Mouse (Mus musculus): ENCODE measurements around the gene D630045J12Rik.

The D630045J12Rik gene

DNA sequence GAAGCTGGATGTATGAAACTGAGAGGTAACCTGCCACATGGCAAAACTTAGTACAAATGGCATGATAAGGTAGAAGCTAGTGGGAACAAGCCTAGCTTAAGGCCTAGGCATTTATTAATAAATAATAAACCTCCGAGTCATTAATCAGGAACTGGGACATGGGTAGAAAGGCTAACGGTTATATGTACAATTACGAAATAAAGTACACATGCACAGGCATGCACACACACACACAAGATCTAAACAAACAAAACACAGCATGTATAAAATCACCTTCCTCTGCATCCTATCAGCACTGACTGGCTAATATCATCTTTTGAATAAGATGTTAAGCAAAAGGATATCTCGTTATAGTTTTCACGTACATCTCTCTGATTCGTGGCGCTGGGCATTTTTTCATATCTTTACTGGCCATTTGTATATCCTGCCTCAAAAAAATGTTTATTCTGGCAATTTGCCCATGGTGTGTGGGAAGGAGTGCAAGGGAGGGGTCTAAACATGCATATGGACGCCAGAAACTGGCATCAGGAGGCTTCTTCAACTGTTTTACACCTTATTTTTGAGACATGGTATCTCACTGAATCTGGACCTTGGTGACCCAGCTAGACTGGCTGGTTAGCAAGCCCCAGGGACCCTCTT lies 67.4 kb downstream of the D630045J12Rik start:
- DNase-seq: no peak

DNA sequence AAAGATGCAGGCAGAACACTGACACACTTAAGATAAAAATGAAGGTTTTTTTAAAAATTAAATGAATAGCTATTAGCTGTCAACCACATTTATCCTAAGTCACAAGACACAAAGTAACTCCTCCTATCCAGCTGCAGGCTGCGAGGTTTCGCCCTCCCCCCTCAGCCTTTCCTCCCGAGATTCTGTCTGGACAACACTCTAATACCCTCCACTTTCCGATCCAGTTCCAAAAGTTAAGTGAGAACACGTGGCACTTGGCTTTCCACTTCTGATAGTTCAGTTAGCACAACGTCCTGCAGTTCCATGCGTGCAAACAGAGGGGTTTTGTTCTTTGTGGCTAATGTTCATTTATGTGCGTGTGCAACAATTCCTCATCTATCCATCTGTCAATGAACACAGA lies 69.0 kb downstream of the D630045J12Rik start:
- no peak for DNase-seq

DNA sequence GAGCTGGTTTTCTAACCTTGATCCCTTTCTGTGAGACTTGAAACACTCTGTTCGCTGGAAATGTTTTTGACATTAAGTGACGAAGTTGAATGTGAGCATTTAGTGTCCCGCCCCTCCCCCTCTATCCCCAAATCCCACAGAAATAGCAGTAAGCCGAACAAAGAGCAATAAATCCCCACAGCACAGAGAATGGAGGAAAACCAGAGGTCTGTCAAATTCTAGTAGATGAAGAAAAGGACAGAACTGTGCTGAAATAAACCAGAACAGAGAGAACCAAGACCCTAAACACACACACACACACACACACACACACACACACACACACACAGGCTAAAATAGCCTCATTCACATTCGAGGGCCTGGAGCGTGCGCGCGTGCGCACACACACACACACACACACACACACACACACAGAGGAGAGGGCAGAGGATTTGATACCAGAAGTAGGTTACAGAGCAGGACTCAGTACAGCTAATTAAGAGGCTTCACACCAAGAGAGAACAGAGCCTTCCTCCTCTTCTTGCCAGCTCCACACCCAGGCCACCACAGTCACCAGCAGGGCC lies 72.0 kb downstream of the D630045J12Rik start:
- no peak for DNase-seq

DNA sequence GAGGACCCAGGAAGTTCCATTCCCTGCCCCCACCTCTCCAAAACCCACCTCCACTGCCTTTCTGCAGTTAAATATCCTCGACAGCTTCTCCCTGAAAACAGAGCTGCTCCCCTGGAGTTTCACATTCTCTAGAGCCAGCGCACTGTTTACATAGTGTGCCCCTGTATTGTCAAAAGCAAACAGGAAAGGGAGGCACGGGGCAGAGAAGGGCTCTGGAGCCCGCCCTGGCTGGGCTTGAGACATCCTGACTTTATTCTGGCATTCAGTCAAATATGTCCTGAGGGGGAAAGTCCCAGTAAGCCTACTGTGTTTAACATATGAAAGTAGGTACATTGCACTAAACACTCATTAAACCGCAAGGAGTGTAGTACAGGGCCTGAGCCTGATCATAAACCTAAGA lies 73.1 kb downstream of the D630045J12Rik start:
- DNase-seq: no peak

DNA sequence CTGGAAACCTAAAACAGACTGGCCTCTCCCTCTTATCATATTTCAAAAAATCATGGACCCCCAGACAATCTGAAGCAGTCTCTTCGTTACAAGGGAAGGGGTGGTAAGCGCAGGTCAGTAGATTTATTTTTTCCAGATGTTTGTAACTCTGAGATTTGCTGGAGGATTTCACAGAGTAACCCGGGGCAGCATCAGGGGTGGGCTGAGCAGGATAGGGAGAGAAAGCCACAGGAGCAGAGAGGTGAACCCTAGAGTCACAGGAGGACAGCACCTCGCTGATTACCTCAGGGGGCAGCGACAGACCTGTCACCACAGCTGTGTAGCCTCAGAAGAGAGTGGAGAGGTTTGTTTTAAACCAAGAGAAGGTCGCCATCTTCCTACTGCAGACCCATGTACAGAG lies 88.4 kb downstream of the D630045J12Rik start:
- DNase-seq: no peak

DNA sequence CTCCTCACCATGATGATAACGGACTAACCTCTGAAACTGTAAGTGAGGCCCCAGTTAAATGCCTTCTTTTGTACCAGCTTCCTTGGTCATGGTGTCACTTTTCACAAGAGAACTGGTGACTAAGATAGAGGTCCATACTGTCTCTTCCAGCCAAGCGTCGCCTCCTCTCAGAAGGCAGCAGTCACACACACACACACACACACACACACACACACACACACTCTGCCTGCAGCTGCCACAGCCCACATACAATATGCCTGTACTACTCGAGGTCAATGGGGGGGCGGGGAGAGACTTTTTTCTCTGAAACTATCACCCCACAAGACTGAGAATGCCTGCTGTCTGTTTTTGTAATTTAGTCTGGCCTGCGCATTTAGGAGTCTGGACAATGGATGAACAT lies 89.1 kb downstream of the D630045J12Rik start:
- DNase-seq: no peak

DNA sequence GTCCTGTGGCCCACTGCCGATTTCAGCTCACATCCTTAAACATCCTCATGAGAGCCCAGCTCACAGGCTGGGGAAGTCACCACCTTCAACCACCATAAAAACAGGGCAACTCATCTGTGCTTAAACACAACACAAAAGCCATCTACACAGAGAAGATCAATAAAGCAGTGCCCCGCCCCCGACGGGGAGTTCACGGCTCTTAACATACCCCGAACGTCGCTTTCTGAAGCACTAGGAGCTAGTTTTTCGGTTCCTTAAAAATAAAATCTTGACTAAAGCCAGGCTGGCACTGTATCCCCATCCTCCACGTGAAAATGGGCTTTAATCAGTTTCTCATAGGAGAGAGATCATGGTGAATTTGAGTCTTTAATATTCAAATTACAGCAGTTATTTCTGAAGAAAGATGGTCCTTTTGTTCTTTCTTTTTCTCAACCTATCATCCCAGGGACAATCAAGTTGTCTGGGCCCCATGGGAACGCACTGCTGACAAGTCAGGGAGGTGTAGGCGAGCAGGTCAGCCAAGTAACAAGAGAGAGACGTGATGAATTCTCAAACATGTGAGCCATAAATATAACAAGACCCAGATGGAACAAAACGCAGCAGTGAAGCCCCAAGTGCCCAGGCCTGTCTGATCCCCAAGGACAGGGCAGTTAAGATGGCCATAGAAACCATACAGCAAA lies 90.8 kb downstream of the D630045J12Rik start:
- no peak for DNase-seq

DNA sequence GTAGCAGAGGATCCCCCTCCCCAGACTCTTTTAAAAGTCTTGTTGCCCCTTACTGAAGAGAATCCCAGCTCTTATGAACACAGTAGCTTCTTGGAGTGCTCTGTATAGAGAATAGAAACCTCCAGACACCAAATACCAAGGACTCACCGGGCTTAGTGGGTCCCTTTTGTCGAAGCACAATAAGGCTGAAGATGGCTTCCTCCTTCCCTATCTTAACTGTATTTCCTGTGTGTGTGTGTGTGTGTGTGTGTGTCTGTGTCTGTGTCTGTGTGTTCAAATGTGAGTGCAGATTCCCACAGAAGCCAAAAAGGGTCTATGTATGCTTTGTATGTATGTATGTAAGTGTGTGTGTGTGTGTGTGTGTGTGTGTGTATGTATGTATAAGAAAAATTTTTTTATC lies 93.3 kb downstream of the D630045J12Rik start:
- no peak for DNase-seq

DNA sequence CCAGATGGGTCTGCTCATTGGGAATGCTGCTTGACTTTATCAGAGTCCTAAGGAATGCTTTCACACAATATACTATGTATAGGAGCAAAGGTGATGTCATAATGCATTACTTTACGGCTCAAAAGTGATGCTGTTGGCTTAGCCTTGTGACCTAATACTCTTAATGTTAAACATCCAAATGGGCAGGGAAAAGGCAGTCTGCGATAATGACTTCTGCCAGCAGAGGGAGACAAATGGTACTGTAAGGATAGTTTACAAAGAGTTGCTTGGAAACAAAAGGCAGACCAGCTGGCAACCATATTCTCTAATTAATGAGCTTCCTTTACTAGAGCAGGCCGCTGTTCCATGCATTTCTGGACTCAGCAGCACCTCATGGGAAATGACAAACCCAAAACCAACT lies 93.7 kb downstream of the D630045J12Rik start:
- peak in 1 of 2 experiments; percentile 75 for DNase-seq

DNA sequence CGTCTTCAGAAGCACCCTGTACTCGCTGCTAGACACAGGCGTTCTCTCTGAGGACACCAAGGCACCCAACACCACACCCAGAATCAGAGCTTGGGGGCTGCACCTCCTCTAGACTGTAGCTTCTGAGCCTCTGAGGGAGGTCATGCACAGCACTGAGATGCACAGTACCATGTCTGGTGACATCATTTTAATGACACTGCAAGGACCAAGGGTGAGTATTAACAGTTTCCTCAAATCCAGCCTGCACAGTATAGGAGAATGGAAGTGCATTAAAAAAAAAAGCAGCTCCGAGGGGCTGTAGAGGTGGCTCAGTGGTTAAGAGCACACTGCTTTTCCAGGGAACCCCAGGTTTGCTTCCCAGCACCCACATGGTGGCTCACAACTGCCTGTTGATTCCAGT lies 94.2 kb downstream of the D630045J12Rik start:
- DNase-seq: no peak

DNA sequence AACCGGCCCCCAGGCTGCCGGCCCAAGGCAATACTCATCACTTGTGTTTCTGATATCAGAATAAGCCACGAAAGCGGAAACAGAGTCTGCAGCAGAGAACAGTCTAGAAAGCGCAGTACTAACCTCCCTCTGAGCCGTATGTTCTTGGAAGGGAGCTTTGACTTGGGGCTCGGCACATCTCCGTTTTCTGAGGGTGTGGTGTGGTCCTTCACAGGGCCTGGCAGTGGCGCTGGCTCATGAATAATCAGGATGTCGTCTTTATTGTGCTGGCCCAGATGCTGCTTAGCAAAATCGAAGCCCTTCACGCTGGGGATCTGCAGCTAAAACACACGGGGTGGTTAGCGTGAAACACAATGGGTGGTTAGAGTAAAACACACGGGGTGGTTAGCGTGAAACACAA lies 95.9 kb downstream of the D630045J12Rik start:
- DNase-seq: no peak

DNA sequence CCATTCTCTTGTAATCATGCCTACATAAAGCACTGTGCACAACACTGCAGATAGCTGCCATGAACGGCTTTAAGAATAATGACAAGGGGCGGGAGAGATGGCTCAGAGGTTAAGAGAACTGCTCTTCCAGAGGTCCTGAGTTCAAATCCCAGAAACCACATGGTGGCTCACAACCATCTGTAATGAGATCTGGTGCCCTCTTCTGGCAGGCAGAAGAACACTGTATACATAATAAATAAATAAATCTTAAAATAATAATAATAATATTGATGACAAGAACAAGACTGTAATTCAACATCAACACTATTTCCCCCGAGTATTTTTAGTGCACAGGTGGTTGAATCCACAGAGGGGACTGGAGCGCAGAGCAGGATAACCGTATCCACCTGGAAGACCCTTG lies 97.6 kb downstream of the D630045J12Rik start:
- no peak for DNase-seq

DNA sequence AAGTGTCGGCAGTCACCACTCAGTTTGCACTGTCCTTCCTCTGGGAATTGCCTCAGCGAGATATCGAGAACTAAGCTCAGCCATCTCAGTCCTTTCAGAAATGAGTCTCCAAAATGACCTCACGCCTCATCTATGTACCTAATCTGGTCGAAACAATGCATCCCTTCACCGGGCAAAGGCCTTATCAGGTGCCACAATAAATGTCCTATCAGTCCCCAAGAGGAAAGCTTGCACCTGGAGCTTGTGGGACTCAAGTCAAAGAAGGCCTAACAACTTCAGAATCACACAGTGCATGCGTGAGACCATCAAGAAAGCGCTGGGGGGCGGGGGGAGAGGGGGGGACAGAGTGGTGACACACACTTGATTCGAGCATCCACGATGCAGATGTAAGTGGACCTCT lies 101.5 kb downstream of the D630045J12Rik start:
- DNase-seq: no peak

DNA sequence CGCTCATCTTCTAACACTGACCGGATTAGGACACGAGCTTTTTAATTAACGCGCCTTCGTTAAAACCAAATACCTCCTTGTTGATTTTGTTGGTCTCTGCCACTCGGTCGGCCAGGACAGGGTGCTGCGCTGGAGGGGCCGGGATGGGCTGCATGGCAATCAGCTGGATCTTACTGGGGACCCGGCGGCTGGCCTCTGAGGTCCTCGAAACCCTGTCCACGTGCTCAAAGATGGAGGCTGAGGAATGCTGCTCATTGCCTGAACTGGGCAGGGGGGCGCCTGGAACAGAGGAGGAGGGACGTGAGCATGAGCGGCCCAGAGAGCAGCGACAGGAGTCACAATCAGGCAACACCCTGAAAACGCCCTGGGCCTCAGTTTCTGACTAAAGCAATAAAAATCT lies 104.3 kb downstream of the D630045J12Rik start:
- DNase-seq: no peak

DNA sequence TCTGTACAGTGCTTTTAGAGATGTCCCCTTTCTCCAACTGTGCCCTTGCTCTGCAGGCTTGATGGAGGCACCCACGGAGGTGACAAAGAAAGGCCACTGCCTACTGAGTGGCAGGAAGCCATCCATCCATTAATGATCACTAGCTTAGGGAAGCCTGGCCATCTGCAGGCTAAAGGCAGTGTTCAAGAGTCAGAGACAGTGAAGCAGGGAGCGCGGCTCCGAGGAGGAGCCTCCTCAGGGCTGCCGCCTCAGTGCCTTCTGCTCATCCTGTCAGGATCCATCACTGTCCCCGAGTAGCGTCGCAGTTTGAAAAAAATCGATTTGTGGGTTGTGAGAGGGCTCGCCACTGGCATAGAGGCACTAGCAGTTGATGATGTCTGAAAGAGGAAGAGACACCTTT lies 105.2 kb downstream of the D630045J12Rik start:
- no peak for DNase-seq

DNA sequence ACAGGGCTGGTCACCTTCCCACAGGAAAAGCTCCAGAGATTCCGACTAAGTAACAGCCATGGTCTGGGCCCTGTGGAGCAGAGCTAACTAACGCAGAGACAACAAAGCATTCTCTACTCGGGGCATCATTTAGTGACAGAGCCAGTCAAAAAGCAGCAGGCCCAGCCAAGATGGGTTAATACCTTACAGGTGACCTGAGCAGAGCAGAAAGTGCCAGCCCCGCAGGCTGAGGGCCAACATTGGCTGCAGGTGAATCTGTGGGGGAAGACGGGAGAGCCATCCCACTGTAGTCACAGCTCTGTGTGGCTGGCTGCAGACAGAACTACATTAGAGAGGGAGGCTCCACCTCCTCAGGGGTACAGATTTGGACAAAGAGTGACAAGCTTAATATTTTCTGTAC lies 106.5 kb downstream of the D630045J12Rik start:
- DNase-seq: no peak

DNA sequence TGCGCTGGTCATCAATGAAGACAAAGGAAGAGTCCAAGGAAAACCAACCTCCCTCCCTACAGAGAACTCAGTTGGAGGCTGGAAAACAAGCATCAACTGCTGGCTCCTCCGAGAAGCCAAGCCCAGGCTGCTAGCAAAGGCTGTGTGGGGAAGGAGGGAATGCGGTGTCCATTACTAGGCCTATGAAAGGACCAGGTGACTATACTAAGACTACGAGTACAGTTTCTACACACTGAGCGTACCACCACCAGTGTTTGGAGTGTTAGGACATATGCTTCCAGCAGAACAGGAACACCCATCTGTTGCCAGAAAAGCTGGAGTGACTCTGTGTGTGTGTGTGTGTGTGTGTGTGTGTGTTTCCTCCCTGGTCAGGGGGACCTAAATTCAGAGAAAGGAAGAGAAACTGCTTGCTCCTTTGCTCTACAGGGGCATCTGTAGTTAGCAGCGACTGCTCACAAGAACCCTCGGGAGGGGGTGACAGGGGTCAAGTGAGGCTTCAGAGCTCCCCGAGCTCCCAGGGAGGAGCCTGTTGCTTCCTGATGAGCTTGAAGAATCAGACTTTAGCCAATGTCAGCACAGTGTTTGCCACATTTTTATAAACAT lies 108.2 kb downstream of the D630045J12Rik start:
- no peak for DNase-seq

DNA sequence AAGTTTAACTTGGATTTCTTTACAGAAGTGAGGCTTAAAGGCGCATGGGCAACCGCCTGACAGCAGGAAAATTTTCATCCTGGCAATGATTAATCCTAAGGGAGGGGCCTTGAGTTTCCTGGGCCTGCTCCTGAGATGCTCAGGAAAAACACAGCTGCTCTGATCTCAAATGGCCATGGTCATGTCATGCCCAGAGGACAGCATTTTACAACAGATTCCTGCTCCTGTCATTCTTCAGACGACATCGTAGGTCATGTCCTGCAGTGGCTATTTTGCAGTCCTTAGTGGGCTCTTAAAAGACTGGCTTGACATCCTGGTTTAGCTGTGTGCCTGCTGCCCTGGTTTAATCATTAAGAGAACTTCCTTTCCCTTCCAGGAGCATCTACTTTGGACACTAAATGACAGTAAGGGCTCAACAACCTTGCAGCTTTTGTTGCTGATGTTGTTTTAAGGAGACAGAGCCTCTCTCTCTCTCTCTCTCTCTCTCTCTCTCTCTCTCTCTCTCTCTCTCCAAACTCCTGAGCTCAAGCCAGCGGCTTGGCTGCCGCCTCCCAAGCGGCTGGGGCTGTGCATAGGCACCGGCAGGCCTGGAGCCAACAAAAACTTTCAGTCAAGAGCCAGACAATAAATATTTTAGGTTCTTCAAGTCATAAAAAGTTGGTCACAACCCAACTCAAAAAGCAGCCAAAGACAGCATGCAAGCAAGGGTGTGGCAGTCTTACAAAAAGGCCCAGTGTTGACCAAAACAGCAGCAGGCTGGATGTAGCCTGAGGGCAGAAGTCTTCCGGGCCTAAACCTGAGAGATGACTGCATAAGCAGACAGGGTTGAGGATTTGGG lies 109.4 kb downstream of the D630045J12Rik start:
- no peak for DNase-seq

DNA sequence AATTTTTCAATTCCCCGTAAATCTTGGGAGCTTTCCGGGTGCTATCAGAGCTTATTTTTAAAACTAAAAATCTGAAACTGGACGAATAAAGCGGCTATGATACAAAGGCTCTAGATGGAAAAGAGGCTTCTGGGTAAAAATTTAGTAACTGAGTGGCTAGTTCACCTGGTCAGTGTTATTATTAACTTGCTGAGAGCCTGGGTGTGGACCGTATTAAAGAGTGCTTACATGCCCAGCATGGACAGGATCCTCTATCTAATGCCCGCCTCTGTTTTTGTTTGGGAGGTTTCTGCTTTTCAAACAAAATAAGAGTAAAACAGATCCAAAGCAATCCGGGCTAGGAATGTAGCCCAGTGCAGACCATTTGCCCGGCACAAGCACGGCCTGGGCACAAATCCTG lies 113.4 kb downstream of the D630045J12Rik start:
- DNase-seq: no peak

DNA sequence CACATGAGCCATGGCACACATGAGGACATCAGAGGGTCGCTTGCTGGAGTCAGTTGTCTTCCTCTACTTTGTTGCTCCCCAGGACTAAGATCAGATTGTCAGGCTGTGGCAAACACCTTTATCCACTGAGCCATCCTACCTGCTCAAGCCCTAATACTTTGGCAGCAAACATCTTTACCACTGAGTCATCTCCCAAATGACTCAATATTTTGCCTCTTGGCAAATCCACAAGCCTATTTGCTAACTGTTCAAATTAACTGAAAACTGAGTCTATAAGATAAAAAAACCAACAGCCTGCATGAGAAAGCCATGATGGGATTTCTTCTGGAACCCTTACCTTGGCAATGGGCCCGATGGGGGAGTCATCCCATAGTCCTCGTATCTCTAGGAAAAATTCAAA lies 114.7 kb downstream of the D630045J12Rik start:
- DNase-seq: no peak

DNA sequence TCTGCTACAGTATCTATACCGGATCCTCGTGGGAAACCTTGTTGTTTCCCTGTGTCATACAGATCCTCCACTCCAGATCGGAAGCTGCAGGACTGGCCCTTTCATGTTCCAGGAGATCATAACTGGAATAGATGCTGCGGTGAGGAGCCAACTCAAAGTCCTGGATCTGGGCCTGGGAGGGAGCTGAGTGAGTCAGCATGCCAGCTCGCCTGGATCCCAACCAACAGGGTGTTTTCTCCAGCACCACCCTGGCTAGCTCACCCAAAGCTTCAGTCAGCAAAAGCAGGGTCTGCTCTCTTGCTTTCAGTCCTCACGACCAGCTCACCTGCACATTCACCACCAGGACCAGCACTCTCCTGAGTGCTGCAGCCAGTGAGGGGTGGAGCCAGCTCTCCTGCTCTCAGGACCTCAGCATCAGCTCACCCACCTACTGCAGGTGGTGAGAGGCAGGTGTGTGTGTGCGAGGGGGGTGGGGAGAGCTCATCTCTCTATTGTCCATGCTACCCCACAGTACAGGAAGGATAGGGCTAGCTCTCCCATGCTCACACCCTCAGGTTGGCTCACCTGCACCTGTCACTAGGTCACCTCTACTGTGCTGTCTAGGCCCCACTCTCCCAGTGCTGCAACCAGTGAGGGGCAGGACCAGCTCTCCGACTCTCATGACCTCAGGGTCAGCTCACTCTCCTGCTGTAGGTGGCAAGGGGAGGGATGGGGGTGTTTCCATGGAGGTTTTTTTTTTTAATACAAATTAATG lies 118.8 kb downstream of the D630045J12Rik start:
- no peak for DNase-seq

DNA sequence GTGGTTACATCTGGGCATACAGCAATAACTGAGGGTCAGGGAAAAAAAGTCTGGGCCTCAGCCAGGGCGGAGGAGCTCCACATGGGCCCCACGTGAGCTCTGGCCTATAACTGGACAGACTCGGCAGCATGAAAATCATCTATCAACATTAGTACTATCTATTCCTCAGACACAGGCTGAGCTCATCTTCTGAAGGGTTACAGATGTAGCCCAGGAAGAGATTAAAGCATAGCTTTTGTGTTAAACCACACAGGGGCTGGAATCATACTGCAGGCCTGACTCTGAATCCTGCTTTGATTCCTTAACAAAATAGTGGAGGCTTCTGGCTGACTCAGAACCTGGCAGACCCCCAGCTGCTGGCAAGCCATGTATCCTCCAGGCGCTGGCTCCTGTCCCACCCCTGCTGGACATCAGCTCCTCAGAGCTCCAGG lies 122.0 kb downstream of the D630045J12Rik start:
- no peak for DNase-seq
